Mouse (Mus musculus): Measurements from ENCODE around the gene Fh1.

DNA sequence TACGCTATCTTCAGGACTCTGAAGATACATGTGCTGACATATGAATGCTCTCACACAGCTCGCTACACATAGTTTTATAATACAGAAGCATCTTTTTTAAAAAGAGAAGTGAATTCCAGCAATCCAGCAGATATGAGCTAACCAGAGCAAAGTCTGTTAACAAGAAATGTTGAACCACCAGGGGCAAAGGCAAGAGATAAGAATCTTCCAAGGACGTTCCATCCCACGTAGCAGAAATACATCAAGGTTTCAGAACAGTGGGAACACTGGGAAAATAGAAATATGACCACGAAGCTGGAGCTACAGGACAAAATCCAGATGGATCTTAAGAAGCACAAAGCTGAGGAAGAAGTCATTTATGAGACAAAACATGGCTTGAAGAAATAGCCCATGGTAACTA is 4.9 kb upstream of the Fh1 start:
- TF ChIP-seq CTCF (IDR thresholded peaks at IDR 0.05; ENCODE audit: extremely low read depth, insufficient read depth, low read length) (no peak), POLR2A (IDR thresholded peaks at IDR 0.05; ENCODE audit: extremely low read depth, insufficient read depth, low read length) (no peak)
